Mouse (Mus musculus) liver, embryonic 14.5 days (tissue): ENCODE measurements around the gene Setd7. TPM values are rescaled to one million over a fixed set of nuclear protein-coding genes. Genes with fewer than 3 reads are reported as not detected.

Experiments used
- ATAC-seq: fragments of 200-750 bp; cut with Nextera tagmentation; 2 replicates; pipeline ENCODE4 v1.8.0; 2017; ENCODE audit warnings: moderate number of reproducible peaks, mild to moderate bottlenecking, moderate library complexity; ENCODE audit not compliant: insufficient read depth
- DNase-seq, 3 experiments: peaks; one replicate each; pipeline ENCODE4 v3.0.0-alpha.2; 2012 to 2013; ENCODE audit warnings: low read depth in 3 of 3, low spot score in 3 of 3
- H3K27ac ChIP-seq: fragments of 300-500 bp; sonication (generic); 2 replicates; pipeline ENCODE4 v1.5.1; 2014; ENCODE audit warnings: moderate library complexity, mild to moderate bottlenecking, control low read depth, inconsistent platforms
- H3K27me3 ChIP-seq: fragments of 300-500 bp; sonication (generic); 2 replicates; pipeline ENCODE4 v1.6.1; 2014; ENCODE audit warnings: mild to moderate bottlenecking, low read length, moderate library complexity; ENCODE audit not compliant: control insufficient read depth, insufficient read depth
- H3K36me3 ChIP-seq: fragments of 300-500 bp; sonication (generic); replicated peaks from 2 replicates; pipeline ENCODE4 v1.6.1; 2014; ENCODE audit warnings: low read depth; ENCODE audit not compliant: control insufficient read depth, insufficient read depth
- H3K4me1 ChIP-seq, 2 experiments: fragments of 200-500 bp in 1 of 2; fragments of 300-500 bp in 1 of 2; sonication (generic) in 1 of 2; replicated peaks; 2 replicates each; pipeline ENCODE4 v1.6.1; 2012 to 2014; ENCODE audit warnings: antibody characterized with exemption in 1 of 2, inconsistent platforms in 1 of 2, low read length in 1 of 2; ENCODE audit not compliant: control insufficient read depth in 2 of 2, insufficient read depth in 2 of 2
- H3K4me2 ChIP-seq: fragments of 300-500 bp; sonication (generic); 2 replicates; pipeline ENCODE4 v1.6.1; 2014; ENCODE audit warnings: low read depth, mild to moderate bottlenecking, control low read depth, moderate library complexity
- H3K4me3 ChIP-seq, 2 experiments: fragments of 200-500 bp in 1 of 2; fragments of 300-500 bp in 1 of 2; sonication (generic) in 1 of 2; 2 replicates each; pipeline ENCODE4 v1.5.1; 2012 to 2014; ENCODE audit warnings: low read depth in 2 of 2, low read length in 2 of 2, mild to moderate bottlenecking in 2 of 2, control low read depth in 1 of 2, inconsistent platforms in 1 of 2, moderate library complexity in 1 of 2; ENCODE audit not compliant: insufficient read depth in 1 of 2
- H3K9ac ChIP-seq: fragments of 300-500 bp; sonication (generic); replicated peaks from 2 replicates; pipeline ENCODE4 v1.6.1; 2014; ENCODE audit warnings: mild to moderate bottlenecking, control low read depth, moderate library complexity
- H3K9me3 ChIP-seq: fragments of 300-500 bp; sonication (generic); 2 replicates; pipeline ENCODE4 v1.6.1; 2016; ENCODE audit warnings: low read length, mixed read lengths; ENCODE audit not compliant: control insufficient read depth
- CTCF ChIP-seq: IDR thresholded peaks from 2 replicates; pipeline ENCODE4 v1.5.1; 2016; ENCODE audit warnings: antibody characterized with exemption, low read depth, control low read depth
- EP300 ChIP-seq: IDR thresholded peaks from 2 replicates; pipeline ENCODE4 v1.6.1; 2016; ENCODE audit warnings: antibody characterized with exemption, low read depth
- WGBS: fragments of 180-500 bp; shearing (Covaris S2); extraction: QIAGEN DNeasy Blood & Tissue Kit; methylation state at CpG from one replicate; pipeline ENCODE4 v1.1.7; 2014; ENCODE audit not compliant: insufficient replicate concordance; 5-methylcytosine and 5-hydroxymethylcytosine counted together
- polyA plus RNA-seq, 2 experiments: library from polyadenylated mRNA; depleted of rRNA in 1 of 2; stranded (reverse) in 1 of 2; unstranded in 1 of 2; fragments of >200 nt; fragmentation: Nextera tagmentation in 1 of 2; extraction: Ambion mirVana in 1 of 2; gene quantifications; 2 replicates each; pipeline versions ENCODE4 v1.2.1 to v1.2.3; 2012 to 2014

Setd7 gene
- polyA plus RNA-seq, 2 experiments = 1.0 to 1.8 TPM

DNA sequence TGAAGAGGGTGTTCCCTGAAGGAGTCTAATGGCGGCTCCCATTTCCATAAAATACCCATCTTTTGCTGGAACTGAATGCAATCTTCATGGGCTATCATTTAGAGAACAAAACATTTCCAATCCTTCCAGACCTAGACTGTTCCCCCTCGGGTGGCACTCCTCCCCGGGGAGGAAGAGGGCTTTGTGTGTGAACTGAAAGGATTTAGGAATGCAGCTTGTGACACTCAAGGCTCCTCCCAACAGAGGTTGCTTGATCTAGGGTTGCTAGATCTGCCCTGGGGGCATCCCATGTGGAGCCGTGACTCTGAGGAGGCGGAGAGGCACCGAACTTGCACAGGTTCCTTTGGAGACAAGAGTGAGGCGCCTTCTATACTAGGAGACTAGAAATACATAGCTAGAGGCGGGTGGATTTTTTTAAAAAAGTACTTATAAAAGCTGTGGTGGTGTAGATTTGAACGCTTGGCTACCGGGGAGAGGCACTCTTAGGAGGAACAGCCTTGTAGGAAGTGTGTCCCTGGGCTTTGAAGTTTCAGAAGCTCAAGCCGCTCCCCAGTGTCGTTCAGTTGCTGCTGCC is 38.5 kb upstream of the Setd7 start:
- 63% methylated on average over 12 of the region's 12 CpGs for WGBS
- Histone ChIP-seq H3K4me3 (no peak overlapping the region), H3K9me3 (no peaks in the 10 kb centered on the region), H3K36me3 (no peaks in the 10 kb centered on the region), H3K27ac (no peak overlapping the region), H3K9ac (no peak overlapping the region), H3K27me3 (no peaks in the 10 kb centered on the region), H3K4me2 (no peak overlapping the region), H3K4me1 (no peaks in the 10 kb centered on the region)
- ATAC-seq (no peak), DNase-seq (no peak)
- TF ChIP-seq CTCF = no peak
- TF ChIP-seq EP300 = no peak

DNA sequence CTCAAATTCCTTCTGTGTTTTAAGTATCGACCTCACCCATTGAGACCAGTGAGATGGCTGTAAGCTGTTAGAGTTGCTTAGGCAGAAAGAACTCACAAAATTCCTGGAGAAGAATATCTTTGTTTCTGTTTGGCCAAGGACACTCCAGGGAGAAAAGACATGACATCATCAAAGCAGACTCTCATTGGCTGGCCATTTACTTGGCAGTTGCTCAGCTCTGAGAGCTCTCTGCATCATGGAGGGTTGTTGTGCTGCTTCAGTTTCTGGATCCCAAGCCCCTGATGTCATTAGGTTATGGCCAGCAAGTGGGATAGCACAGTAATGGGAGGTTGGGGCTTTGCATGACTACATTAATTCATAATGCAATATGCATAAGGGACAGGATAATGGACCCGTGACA is 35.9 kb upstream of the Setd7 start:
- H3K9me3 ChIP-seq = no peaks in the 10 kb centered on the region
- TF ChIP-seq CTCF (no peak), EP300 (no peak)
- 63% methylated on average over 2 of the region's 2 CpGs for WGBS
- no peak for DNase-seq
- no peak overlapping the region for H3K9ac ChIP-seq
- no peaks in the 10 kb centered on the region; a peak in 1 of 4 replicates for H3K4me1 ChIP-seq
- H3K4me2 ChIP-seq = no peak overlapping the region
- no peaks in the 10 kb centered on the region for H3K36me3 ChIP-seq
- no peaks in the 10 kb centered on the region for H3K27me3 ChIP-seq
- H3K4me3 ChIP-seq = no peak overlapping the region
- ATAC-seq = no peak
- no peak overlapping the region for H3K27ac ChIP-seq

DNA sequence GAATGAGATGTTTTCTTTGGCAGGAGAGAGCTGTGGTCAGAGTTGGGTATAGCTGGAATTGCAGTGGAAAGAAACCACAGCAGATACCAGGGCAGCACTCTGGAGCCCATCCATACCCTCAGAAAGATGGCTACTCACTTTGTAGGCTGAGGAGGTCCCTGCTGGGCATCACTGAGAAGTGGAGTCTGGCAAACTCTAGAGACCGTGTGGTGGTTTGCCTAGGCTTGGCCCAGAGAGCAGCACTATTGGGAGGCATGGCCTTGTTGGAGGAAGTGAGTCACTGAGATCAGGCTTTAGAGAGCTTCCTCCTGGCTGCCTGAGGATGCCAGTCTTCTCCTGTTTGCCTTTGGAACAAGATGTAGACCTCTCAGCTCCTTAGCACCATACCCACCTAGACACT is 32.8 kb upstream of the Setd7 start:
- DNase-seq = no peak
- no peak overlapping the region for H3K9ac ChIP-seq
- H3K4me2 ChIP-seq = no peak overlapping the region
- no peak overlapping the region for H3K4me3 ChIP-seq
- H3K4me1 ChIP-seq = no peaks in the 10 kb centered on the region; a peak in 1 of 4 replicates
- no peaks in the 10 kb centered on the region for H3K27me3 ChIP-seq
- no peak for ATAC-seq
- H3K9me3 ChIP-seq = no peaks in the 10 kb centered on the region
- no peak overlapping the region for H3K27ac ChIP-seq
- no peaks in the 10 kb centered on the region for H3K36me3 ChIP-seq
- no peak for TF ChIP-seq CTCF
- WGBS = 29% methylated on average over 1 of the region's 1 CpGs

DNA sequence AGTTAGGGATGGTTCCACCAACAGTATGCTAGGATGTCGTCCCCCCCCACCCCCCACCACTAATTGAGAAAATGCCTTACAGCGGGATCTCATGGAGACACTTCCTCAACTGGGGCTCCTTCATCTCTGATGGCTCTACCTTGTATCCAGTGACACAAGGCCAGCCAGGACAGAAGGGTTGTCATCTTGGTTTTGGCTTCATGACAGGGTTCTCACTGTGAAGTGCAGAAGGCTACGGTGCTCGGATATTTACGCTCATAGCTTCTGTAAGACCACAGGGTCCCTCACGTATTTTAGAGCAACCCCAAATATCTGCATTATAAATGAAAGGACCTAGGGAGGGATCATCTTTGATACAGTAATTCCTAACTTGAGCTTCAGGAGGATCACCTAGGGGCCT is 30.9 kb upstream of the Setd7 start:
- ATAC-seq (no peak), DNase-seq (no peak)
- TF ChIP-seq EP300 = no peak
- TF ChIP-seq CTCF = no peak
- Histone ChIP-seq H3K9ac (no peak overlapping the region), H3K36me3 (no peaks in the 10 kb centered on the region), H3K9me3 (no peaks in the 10 kb centered on the region), H3K4me3 (no peak overlapping the region), H3K4me2 (no peak overlapping the region), H3K4me1 (no peaks in the 10 kb centered on the region; a peak in 1 of 4 replicates), H3K27ac (no peak overlapping the region), H3K27me3 (no peaks in the 10 kb centered on the region)
- 71% methylated on average over 6 of the region's 6 CpGs for WGBS

DNA sequence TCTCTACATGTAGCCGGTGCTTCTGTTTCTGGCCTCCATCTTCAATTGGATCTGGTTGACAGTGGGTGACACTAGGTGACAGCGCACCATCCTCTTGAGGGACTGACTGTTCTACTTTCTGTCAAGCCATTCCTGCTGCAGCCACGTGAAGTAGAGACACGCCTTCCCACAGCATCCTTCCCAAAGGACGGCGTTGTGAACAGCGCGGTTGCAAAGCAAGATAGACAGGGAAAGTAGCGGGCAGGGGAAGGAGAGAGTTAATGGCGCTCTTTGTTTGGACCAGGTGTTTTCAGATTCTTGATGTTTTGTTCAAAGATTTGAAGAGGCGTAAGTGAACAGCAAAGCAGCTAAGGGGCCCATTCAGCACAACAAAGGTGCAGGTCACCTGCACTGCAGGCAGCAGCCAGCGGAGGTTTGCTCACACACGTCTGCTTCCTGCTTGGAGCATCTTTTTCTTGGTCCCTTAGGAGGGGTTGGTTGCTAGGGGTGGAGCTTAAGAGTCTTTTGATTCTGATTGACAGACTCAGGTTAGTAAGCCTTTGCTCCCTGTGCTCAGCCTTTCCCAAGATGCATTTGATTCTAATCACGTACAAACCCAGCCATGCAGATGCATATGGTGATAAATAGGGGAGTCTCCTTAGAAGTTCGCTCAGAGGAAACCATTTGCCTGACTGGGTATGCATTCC is 29.7 kb upstream of the Setd7 start:
- DNase-seq = no peak
- Histone ChIP-seq H3K9ac (no peak overlapping the region), H3K27ac (no peak overlapping the region), H3K4me2 (no peak overlapping the region), H3K9me3 (no peaks in the 10 kb centered on the region), H3K27me3 (no peaks in the 10 kb centered on the region), H3K36me3 (no peaks in the 10 kb centered on the region), H3K4me3 (no peak overlapping the region), H3K4me1 (no peaks in the 10 kb centered on the region; a peak in 1 of 4 replicates)
- no peak for ATAC-seq
- 45% methylated on average over 15 of the region's 15 CpGs for WGBS
- no peak for TF ChIP-seq EP300
- TF ChIP-seq CTCF = no peak
